Mouse (Mus musculus): Measurements from ENCODE around the gene Rgl3. TPM values are rescaled to one million over a fixed set of nuclear protein-coding genes. Genes with fewer than 3 reads are reported as not detected.

The Rgl3 gene
- 10 to 100 TPM in 1 of 2 experiments, 1 to 10 TPM in 1; 4.1 to 10.4 TPM for polyA plus RNA-seq (2012; fragmentation: generic; extraction: Trizol)

GRCm38 (mm10) chr9:21989230-21990110 is at the start of gene Rgl3:
Rgl3 (minus strand) TSS chr9:21989446.

GRCm38 (mm10) chr9:22002194-22003162 is 13.2 kb upstream of the Rgl3 start, which contains the start of the genes Ccdc151 and Prkcsh:
Ccdc151 (minus strand) TSS chr9:22002634.
Prkcsh (plus strand) TSS chr9:22002806.

GRCm38 (mm10) chr9:21963417-21963816 is 25.8 kb downstream of the Rgl3 start, which contains the start of gene Epor:
Epor (minus strand) TSS chr9:21963506.

GRCm38 (mm10) chr9:21955570-21956281 is 33.5 kb downstream of the Rgl3 start, which contains the start of gene Swsap1:
Swsap1 (plus strand) TSS chr9:21955755.

GRCm38 (mm10) chr9:21936692-21937570 is 52.3 kb downstream of the Rgl3 start, which contains the start of gene Plppr2:
Plppr2 (plus strand) TSS chr9:21937033.

GRCm38 (mm10) chr9:21927208-21927753 is 62.0 kb downstream of the Rgl3 start, which contains the start of the genes Ccdc159 and Tmem205:
Ccdc159 (plus strand) TSS chr9:21927471.
Tmem205 (minus strand) TSS chr9:21927556.

Other genes with a start within 250 kb of the Rgl3 start
- 10 to 100 TPM; 66.5 to 79.4 TPM for gene Spc24, start 229.1 kb downstream of the Rgl3 start, polyA plus RNA-seq (2012; fragmentation: generic; extraction: Trizol)
- 10 to 100 TPM; 13.4 to 57.5 TPM for gene Kank2, start 190.7 kb downstream of the Rgl3 start, polyA plus RNA-seq (2012; fragmentation: generic; extraction: Trizol)
- not detected for gene Angptl8, start 153.9 kb downstream of the Rgl3 start, polyA plus RNA-seq (2012; fragmentation: generic; extraction: Trizol)
- gene Dock6, start 136.8 kb downstream of the Rgl3 start, polyA plus RNA-seq (2012; fragmentation: generic; extraction: Trizol) = 10 to 100 TPM in 1 of 2 experiments, 1 to 10 TPM in 1; 2.3 to 10.7 TPM
- gene Rab3d, start 71.3 kb downstream of the Rgl3 start, polyA plus RNA-seq (2012; fragmentation: generic; extraction: Trizol) = 10 to 100 TPM in 1 of 2 experiments, 1 to 10 TPM in 1; 2.4 to 10.6 TPM
- 1 to 10 TPM; 2.1 to 6.2 TPM for gene Ccdc159, start 62.0 kb downstream of the Rgl3 start, polyA plus RNA-seq (2012; fragmentation: generic; extraction: Trizol)
- 100 to 1,000 TPM in 1 of 2 experiments, 10 to 100 TPM in 1; 68.4 to 138 TPM for gene Tmem205, start 61.9 kb downstream of the Rgl3 start, polyA plus RNA-seq (2012; fragmentation: generic; extraction: Trizol)
- 10 to 100 TPM; 10.1 to 21.5 TPM for gene Plppr2, start 52.4 kb downstream of the Rgl3 start, polyA plus RNA-seq (2012; fragmentation: generic; extraction: Trizol)
- gene Swsap1, start 33.7 kb downstream of the Rgl3 start, polyA plus RNA-seq (2012; fragmentation: generic; extraction: Trizol) = 1 to 10 TPM; 6.5 to 8.7 TPM
- under 1 TPM; 0.04 to 0.52 TPM for gene Epor, start 25.9 kb downstream of the Rgl3 start, polyA plus RNA-seq (2012; fragmentation: generic; extraction: Trizol)
- 1 to 10 TPM in 1 of 2 experiments, under 1 TPM in 1; 0.64 to 1.9 TPM for gene Ccdc151, start 13.2 kb upstream of the Rgl3 start, polyA plus RNA-seq (2012; fragmentation: generic; extraction: Trizol)
- gene Prkcsh, start 13.4 kb upstream of the Rgl3 start, polyA plus RNA-seq (2012; fragmentation: generic; extraction: Trizol) = 100 to 1,000 TPM; 110 to 200 TPM
- under 1 TPM in 1 of 2 experiments, not detected in 1; 0.05 TPM for gene Elavl3, start 62.6 kb upstream of the Rgl3 start, polyA plus RNA-seq (2012; fragmentation: generic; extraction: Trizol)
- not detected for gene Gm49318, start 81.8 kb upstream of the Rgl3 start, polyA plus RNA-seq (2012; fragmentation: generic; extraction: Trizol)
- 10 to 100 TPM in 1 of 2 experiments, 1 to 10 TPM in 1; 4.2 to 10.3 TPM for gene Zfp653, start 81.9 kb upstream of the Rgl3 start, polyA plus RNA-seq (2012; fragmentation: generic; extraction: Trizol)
- 10 to 100 TPM; 15.6 to 33.1 TPM for gene Ecsit, start 96.0 kb upstream of the Rgl3 start, polyA plus RNA-seq (2012; fragmentation: generic; extraction: Trizol)
- under 1 TPM; 0.05 to 0.18 TPM for gene Cnn1, start 109.8 kb upstream of the Rgl3 start, polyA plus RNA-seq (2012; fragmentation: generic; extraction: Trizol)
- 100 to 1,000 TPM; 183 to 259 TPM for gene Elof1, start 127.7 kb upstream of the Rgl3 start, polyA plus RNA-seq (2012; fragmentation: generic; extraction: Trizol)
- not detected for gene Acp5, start 146.3 kb upstream of the Rgl3 start, polyA plus RNA-seq (2012; fragmentation: generic; extraction: Trizol)
- gene Pigyl, start 167.4 kb upstream of the Rgl3 start, polyA plus RNA-seq (2012; fragmentation: generic; extraction: Trizol) = 10 to 100 TPM; 51.2 to 91.4 TPM
- gene Zfp872, start 198.6 kb upstream of the Rgl3 start, polyA plus RNA-seq (2012; fragmentation: generic; extraction: Trizol) = not detected
- gene Zfp809, start 236.3 kb upstream of the Rgl3 start, polyA plus RNA-seq (2012; fragmentation: generic; extraction: Trizol) = 1 to 10 TPM; 1.4 to 5.2 TPM